Mouse (Mus musculus) heart, embryonic 13.5 days (tissue): ENCODE results near the gene Gm10974. TPM values are rescaled to one million over a fixed set of nuclear protein-coding genes. Genes with fewer than 3 reads are reported as not detected.

Experiments used
- ATAC-seq: fragments of 200-750 bp; cut with Nextera tagmentation; 2 replicates; pipeline ENCODE4 v1.8.0; 2017; ENCODE audit warnings: moderate TSS enrichment; ENCODE audit not compliant: insufficient number of reproducible peaks, low FRiP score, low TSS enrichment; ENCODE audit errors: extremely low read depth
- H3K27ac ChIP-seq: fragments of 300-500 bp; sonication (generic); replicated peaks from 2 replicates; pipeline ENCODE4 v1.5.1; 2015; ENCODE audit warnings: moderate library complexity, mild to moderate bottlenecking, inconsistent platforms
- H3K27me3 ChIP-seq: fragments of 300-500 bp; sonication (generic); replicated peaks from 2 replicates; pipeline ENCODE4 v1.6.1; 2015; ENCODE audit warnings: mild to moderate bottlenecking, inconsistent platforms
- H3K36me3 ChIP-seq: fragments of 300-500 bp; sonication (generic); 2 replicates; pipeline ENCODE4 v1.6.1; 2015; ENCODE audit warnings: mild to moderate bottlenecking, inconsistent platforms
- H3K4me1 ChIP-seq: fragments of 300-500 bp; sonication (generic); 2 replicates; pipeline ENCODE4 v1.6.1; 2015; ENCODE audit warnings: inconsistent platforms
- H3K4me2 ChIP-seq: fragments of 300-500 bp; sonication (generic); 2 replicates; pipeline ENCODE4 v1.6.1; 2015; ENCODE audit warnings: inconsistent platforms, mild to moderate bottlenecking, moderate library complexity
- H3K4me3 ChIP-seq: fragments of 300-500 bp; sonication (generic); 2 replicates; pipeline ENCODE4 v1.5.1; 2015; ENCODE audit warnings: moderate library complexity, mild to moderate bottlenecking, inconsistent platforms
- H3K9ac ChIP-seq: fragments of 300-500 bp; sonication (generic); 2 replicates; pipeline ENCODE4 v1.6.1; 2015; ENCODE audit warnings: inconsistent platforms, mild to moderate bottlenecking, moderate library complexity
- H3K9me3 ChIP-seq: fragments of 300-500 bp; sonication (generic); 2 replicates; pipeline ENCODE4 v1.6.1; 2016; ENCODE audit warnings: inconsistent platforms
- WGBS: fragments of 180-500 bp; shearing (Covaris S2); methylation state at CpG from one replicate; pipeline ENCODE4 v1.1.7; 2015; ENCODE audit warnings: mixed read lengths; 5-methylcytosine and 5-hydroxymethylcytosine counted together
- polyA plus RNA-seq: library from polyadenylated mRNA; unstranded; fragments of >200 nt; fragmentation: Nextera tagmentation; extraction: Ambion mirVana; gene quantifications from 2 replicates; pipeline ENCODE4 v1.2.1, GENCODE M21; 2015

Gene Gm10974
- polyA plus RNA-seq, 1 experiment from 2014 or later: not detected

DNA sequence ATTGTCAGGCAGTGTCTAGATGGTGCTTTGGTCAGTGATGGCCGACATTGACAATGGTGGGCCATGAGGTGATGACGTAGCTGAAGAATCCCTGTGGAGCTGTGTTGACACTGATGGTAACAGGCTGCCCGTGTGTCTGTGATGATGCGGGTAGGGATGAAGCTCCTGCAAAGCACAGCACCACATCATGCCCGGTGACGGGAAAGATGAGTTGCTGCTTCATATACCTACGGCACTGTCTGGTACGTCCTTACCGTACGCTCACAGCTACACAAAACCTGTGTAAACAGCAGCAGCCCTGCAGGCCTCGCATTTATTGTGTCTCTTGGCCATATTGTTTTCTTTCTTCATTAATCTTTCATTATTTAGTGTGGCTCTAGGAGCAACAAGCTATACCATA, 1.2 kb upstream of the Gm10974 start:
- Histone ChIP-seq H3K4me2 (no peak overlapping the region), H3K36me3 (peaks cover 14% of the 10 kb centered on the region), H3K27ac (no peak overlapping the region), H3K9me3 (peaks cover 16% of the 10 kb centered on the region), H3K4me1 (peaks cover 7% of the 10 kb centered on the region), H3K27me3 (no peaks in the 10 kb centered on the region), H3K9ac (no peak overlapping the region), H3K4me3 (no peak overlapping the region)
- WGBS: 87% methylated on average over 11 of the region's 11 CpGs
- ATAC-seq: no peak

DNA sequence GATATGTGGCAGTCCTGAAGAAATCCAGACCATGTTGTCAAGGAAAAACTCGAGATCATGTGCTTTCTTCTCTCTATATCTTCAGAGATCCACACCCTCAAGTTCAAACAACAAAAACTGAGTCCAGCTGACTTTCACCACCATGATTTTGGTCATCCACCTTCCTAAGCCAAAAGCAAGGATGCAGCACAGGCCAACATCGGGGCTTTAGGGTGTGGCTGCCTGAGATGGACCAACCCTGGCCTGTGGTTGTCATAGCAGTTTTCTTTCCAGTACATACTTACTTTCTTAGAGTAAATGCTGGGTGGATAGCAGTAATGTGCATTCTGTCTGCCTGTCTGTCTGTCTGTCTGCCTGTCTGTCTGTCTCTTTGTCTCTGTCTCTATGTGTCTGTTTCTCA, 294 bp upstream of the Gm10974 start:
- peaks cover 16% of the 10 kb centered on the region for H3K4me1 ChIP-seq
- no peak overlapping the region for H3K9ac ChIP-seq
- H3K4me2 ChIP-seq: no peak overlapping the region
- peaks cover 11% of the 10 kb centered on the region for H3K9me3 ChIP-seq
- ATAC-seq: no peak
- no peaks in the 10 kb centered on the region for H3K27me3 ChIP-seq
- 0 out of 2 replicates have a peak overlapping the region, but pooled peaks have one; percentile 28 for H3K27ac ChIP-seq
- WGBS: 63% methylated on average over 2 of the region's 2 CpGs
- H3K36me3 ChIP-seq: peaks cover 6% of the 10 kb centered on the region
- no peak overlapping the region for H3K4me3 ChIP-seq

DNA sequence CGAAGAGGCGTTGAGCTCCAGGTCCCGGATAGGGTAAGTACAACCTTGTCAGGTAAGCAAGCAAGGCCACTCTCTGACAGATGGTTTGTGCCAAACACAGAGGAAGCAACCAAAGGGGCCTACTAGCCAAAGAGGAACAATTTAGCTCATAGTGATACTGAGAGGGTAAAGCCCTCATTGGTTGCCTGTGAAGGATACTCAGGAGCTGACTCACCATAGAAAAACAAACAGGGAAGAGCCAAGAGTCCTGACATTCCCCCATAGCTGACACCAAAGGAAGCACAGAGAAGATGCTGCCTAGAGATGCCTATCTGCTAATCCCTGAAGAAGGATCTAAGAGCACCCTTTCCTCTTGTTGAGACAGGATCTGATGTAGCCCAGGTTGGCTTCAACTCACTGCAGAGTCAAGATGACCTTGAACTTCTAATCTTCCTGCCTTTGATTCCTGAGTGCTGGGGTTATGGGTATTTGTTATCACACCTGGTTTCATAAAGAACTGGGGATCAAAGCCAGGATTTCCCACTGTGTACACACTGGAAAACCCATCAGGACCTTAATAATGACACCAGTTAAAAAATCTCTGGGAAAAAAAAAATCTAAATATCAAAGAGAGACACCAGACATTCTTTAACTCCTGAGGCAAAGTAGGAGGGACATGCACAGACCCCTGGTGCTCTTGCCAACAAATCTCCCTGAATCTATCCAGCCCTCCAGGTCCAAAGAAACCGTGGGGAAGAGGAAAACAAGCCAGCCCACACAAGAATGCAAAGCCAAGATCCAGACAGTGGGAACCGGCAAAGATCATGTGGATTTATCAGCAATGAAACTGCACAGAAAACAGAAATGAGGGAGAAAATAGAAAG, 3.6 kb downstream of the Gm10974 start:
- H3K27me3 ChIP-seq: no peaks in the 10 kb centered on the region
- peak overlapping the region; percentile 53 for H3K27ac ChIP-seq
- H3K4me1 ChIP-seq: peaks cover 17% of the 10 kb centered on the region
- H3K36me3 ChIP-seq: no peaks in the 10 kb centered on the region; the same call in 1 of the 2 replicates
- no peak overlapping the region for H3K9ac ChIP-seq
- 66% methylated on average over 5 of the region's 5 CpGs for WGBS
- H3K9me3 ChIP-seq: no peaks in the 10 kb centered on the region
- ATAC-seq: no peak
- no peak overlapping the region for H3K4me3 ChIP-seq
- no peak overlapping the region for H3K4me2 ChIP-seq

DNA sequence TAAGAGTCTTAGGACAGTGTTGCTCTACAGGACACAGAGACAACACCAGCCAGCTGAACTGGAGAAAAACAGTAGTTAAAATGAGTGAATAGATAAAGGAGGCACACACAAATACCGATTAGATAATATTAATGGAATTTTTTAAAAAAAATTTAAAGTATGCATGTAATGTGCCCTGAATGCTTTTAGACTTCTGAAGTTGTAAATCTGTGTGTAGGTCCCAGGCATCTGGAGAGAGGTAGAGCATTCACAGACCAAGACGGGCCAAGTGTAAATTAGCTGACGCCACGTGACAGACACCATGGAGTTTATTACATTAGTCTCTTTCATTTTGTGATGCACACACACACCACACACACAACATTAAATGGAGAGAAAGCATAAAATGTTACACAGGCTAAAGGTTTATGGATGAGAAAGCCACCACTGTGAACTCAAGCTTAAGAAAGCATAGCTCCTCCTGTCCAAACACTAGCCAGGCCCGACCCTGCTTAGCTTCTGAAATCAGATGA, 4.3 kb downstream of the Gm10974 start:
- H3K36me3 ChIP-seq: no peaks in the 10 kb centered on the region; the same call in 1 of the 2 replicates
- H3K27me3 ChIP-seq: no peaks in the 10 kb centered on the region
- peak overlapping the region; percentile 53 for H3K27ac ChIP-seq
- H3K4me1 ChIP-seq: peaks cover 17% of the 10 kb centered on the region
- 43% methylated on average over 5 of the region's 5 CpGs for WGBS
- no peak overlapping the region for H3K9ac ChIP-seq
- ATAC-seq: no peak
- no peak overlapping the region for H3K4me2 ChIP-seq
- H3K9me3 ChIP-seq: no peaks in the 10 kb centered on the region
- no peak overlapping the region for H3K4me3 ChIP-seq

DNA sequence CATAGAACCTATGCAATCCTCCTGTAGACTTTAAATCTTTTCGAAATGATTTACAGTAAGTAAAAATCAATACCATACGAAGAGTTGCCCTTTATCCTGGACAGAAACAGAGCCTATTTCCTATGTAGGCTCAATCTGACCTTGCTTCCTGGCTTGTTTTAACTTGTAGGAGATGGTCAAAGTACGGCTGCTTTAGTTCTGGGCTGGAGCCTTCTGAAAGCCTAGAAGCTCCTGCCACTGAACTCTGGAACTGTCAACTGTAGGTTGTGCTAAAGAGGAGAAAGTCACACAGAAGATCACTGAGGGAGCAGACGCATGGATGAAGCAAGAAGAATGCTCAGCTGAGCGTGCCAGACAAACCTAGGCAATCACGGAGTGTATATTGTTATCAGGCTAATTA, 5.3 kb downstream of the Gm10974 start:
- H3K4me2 ChIP-seq: no peak overlapping the region
- H3K27me3 ChIP-seq: no peaks in the 10 kb centered on the region
- ATAC-seq: no peak
- H3K9me3 ChIP-seq: no peaks in the 10 kb centered on the region
- H3K9ac ChIP-seq: no peak overlapping the region
- 76% methylated on average over 6 of the region's 6 CpGs for WGBS
- H3K27ac ChIP-seq: no peak overlapping the region
- no peak overlapping the region for H3K4me3 ChIP-seq
- H3K36me3 ChIP-seq: no peaks in the 10 kb centered on the region; the same call in 1 of the 2 replicates
- peaks cover 17% of the 10 kb centered on the region for H3K4me1 ChIP-seq

DNA sequence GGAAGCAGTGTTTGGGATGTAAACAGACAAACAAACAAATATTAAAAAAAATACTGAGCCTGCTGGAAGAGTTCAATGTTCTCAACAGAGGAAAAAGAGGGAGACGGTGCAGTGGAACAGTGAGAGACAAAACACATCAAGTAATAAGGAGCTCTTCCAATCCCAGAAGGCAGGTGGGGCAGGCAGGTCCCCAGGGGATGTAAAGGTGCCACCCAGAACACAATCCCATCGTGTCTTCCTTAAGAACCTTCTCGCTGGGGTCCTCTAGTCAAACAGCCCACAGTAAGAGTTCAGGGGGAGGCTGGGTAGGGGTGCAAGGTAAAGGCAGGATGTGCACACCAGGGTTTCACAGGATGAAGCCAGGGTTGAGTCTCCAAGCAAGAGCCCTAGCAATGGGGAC, 7.7 kb downstream of the Gm10974 start:
- H3K4me3 ChIP-seq: no peak overlapping the region
- no peak for ATAC-seq
- H3K27me3 ChIP-seq: no peaks in the 10 kb centered on the region
- H3K9me3 ChIP-seq: no peaks in the 10 kb centered on the region
- H3K27ac ChIP-seq: no peak overlapping the region
- peaks cover 30% of the 10 kb centered on the region for H3K4me1 ChIP-seq
- 78% methylated on average over 3 of the region's 3 CpGs for WGBS
- H3K36me3 ChIP-seq: no peaks in the 10 kb centered on the region; the same call in 1 of the 2 replicates
- H3K4me2 ChIP-seq: no peak overlapping the region
- H3K9ac ChIP-seq: no peak overlapping the region

DNA sequence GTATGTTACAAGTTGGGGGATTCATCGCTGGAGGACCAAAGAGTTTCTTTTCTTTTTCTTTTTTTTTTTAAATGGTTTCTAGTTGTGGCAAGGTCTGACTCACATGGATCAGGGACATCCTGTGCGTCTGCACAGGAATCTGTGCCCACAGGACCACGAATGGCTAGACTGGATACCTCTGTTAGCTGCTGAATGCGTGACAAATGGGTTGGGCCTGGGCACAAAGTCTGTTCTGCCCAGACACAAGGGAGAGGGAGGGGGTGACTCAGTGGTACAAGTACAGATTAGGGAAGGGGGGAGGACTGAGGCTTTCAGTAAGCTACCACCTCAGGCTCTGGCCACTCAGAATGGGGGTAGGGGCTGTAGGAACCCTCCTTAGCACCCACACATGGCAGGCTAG, 10.0 kb downstream of the Gm10974 start:
- Histone ChIP-seq H3K4me1 (peaks cover 13% of the 10 kb centered on the region), H3K27ac (no peak overlapping the region), H3K27me3 (no peaks in the 10 kb centered on the region), H3K9ac (no peak overlapping the region), H3K36me3 (peaks cover 7% of the 10 kb centered on the region), H3K4me2 (no peak overlapping the region), H3K4me3 (no peak overlapping the region), H3K9me3 (no peaks in the 10 kb centered on the region)
- no peak for ATAC-seq
- 88% methylated on average over 4 of the region's 4 CpGs for WGBS

DNA sequence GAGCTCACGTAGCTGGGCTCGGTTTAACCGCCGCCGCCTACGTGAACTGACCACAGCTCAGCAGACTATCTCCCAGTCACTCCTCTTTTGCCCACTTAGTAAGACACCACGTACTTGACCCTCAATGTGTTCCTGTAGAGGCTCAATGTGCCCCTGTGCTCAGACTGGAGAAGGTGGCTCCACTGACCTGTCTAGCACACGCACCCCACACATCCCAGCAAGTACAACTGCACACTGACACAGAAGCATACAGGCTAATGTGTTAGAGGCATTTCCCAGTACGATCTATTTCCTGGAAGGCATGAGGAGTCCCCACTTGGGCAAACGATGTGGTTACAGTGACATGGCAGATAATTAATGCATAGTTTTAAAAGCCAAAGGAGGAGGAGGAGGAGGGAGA, 10.9 kb downstream of the Gm10974 start:
- no peaks in the 10 kb centered on the region for H3K27me3 ChIP-seq
- no peak overlapping the region for H3K4me2 ChIP-seq
- peaks cover 13% of the 10 kb centered on the region for H3K4me1 ChIP-seq
- no peak overlapping the region for H3K9ac ChIP-seq
- H3K27ac ChIP-seq: no peak overlapping the region
- H3K4me3 ChIP-seq: no peak overlapping the region
- 68% methylated on average over 10 of the region's 10 CpGs for WGBS
- H3K9me3 ChIP-seq: no peaks in the 10 kb centered on the region
- no peak for ATAC-seq
- peaks cover 9% of the 10 kb centered on the region for H3K36me3 ChIP-seq

DNA sequence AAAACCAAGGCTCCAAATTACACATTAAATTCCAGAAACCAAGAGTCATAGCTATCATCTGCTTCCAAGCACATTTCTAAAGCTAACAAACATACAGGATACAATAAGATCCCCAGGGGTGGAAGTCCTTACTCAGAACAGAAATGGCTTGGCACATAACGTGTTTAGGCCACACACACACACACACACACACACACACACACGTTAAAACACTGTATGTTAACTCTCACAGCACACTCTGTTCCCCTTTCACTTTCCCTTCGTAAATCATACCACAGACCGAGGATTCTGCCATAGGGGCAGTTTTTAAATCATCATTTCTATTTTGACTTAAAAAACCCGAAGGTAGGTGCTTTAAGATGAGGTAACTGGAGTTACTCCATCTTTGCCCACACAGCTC, 18.5 kb downstream of the Gm10974 start:
- Histone ChIP-seq H3K9me3 (no peaks in the 10 kb centered on the region), H3K4me2 (no peak overlapping the region), H3K36me3 (peaks cover 9% of the 10 kb centered on the region), H3K4me3 (no peak overlapping the region), H3K4me1 (peaks cover 14% of the 10 kb centered on the region), H3K27me3 (no peaks in the 10 kb centered on the region), H3K9ac (no peak overlapping the region), H3K27ac (no peak overlapping the region)
- WGBS: 71% methylated on average over 5 of the region's 5 CpGs
- no peak for ATAC-seq

DNA sequence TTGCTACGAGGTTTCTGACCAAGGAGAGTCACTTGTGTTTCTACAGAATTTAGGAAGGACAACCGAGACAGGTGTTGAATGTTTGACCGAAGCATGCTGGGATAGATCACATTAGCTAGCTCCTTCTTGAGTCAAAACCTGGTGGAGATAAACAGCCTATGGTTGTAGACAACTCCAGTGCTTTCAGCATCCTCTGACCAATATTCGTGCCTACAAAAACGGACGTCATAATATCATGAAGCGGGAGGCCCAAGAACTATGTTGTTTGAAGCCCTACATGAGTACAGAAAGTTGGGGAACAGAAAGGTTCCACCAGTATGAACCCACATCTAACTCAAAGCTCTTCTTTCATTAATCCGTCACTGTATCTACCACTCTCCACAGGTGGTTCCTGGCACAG, 19.2 kb downstream of the Gm10974 start:
- Histone ChIP-seq H3K4me3 (no peak overlapping the region), H3K4me2 (no peak overlapping the region), H3K9ac (no peak overlapping the region), H3K4me1 (peaks cover 14% of the 10 kb centered on the region), H3K36me3 (peaks cover 9% of the 10 kb centered on the region), H3K9me3 (no peaks in the 10 kb centered on the region), H3K27ac (no peak overlapping the region), H3K27me3 (no peaks in the 10 kb centered on the region)
- no peak for ATAC-seq
- 81% methylated on average over 8 of the region's 8 CpGs for WGBS

DNA sequence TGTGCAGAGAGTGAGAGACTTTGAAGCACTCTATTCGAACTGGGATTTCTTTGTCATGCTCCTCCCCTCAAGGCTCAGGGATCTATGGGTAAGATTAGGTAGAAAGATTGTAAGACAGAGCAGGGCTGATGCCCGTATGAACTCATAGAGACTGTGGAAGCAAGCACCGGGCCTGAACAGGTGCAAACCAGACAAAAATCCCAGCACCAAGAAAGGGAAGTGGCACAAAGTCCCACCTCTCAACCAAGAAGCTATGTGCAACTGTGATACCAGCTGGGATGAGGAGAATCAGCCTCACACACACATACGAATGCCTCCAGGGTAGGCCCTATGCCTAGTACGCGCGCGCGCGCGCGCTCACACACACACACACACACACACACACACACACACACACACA, 20.1 kb downstream of the Gm10974 start:
- Histone ChIP-seq H3K36me3 (peaks cover under 1% of the 10 kb centered on the region; the same call in 1 of the 2 replicates), H3K27me3 (no peaks in the 10 kb centered on the region; the same call in 1 of the 2 replicates), H3K4me3 (no peak overlapping the region), H3K4me2 (no peak overlapping the region), H3K4me1 (peaks cover 14% of the 10 kb centered on the region), H3K27ac (no peak overlapping the region), H3K9ac (no peak overlapping the region), H3K9me3 (no peaks in the 10 kb centered on the region)
- ATAC-seq: no peak
- 84% methylated on average over 4 of the region's 12 CpGs for WGBS

DNA sequence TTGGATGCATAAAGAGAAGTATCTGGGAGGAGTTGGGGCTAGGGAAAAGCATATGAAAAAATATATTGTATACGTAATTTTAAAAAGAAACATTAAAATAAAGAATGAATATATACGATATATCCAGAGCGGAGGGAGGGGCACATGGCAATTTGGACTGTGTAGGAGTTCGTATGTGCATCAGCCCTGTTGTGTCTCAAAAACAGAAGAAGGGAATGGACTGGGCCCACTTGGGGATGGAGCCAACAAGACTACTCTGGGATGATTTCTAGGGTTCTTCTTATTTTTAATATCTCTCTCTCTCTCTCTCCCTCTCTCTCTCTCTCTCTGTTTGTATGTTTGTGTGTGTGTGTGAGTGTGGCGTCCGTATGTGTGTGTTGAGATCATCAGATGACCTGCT, 20.7 kb downstream of the Gm10974 start:
- no peaks in the 10 kb centered on the region for H3K36me3 ChIP-seq
- ATAC-seq: no peak
- no peak overlapping the region for H3K9ac ChIP-seq
- 90% methylated on average over 6 of the region's 6 CpGs for WGBS
- H3K27ac ChIP-seq: no peak overlapping the region
- H3K9me3 ChIP-seq: no peaks in the 10 kb centered on the region
- no peak overlapping the region for H3K4me3 ChIP-seq
- H3K27me3 ChIP-seq: no peaks in the 10 kb centered on the region; the same call in 1 of the 2 replicates
- no peak overlapping the region for H3K4me2 ChIP-seq
- peaks cover 14% of the 10 kb centered on the region for H3K4me1 ChIP-seq
